Mouse (Mus musculus) kidney, postnatal 0 days (tissue): ENCODE measurements around the gene Clec9a. TPM values are rescaled to one million over a fixed set of nuclear protein-coding genes. Genes with fewer than 3 reads are reported as not detected.

Experiments
- ATAC-seq: fragments of 200-750 bp; cut with Nextera tagmentation; replicated peaks from 2 replicates; pipeline ENCODE4 v1.8.0; 2017; ENCODE audit warnings: low read depth, moderate number of reproducible peaks, moderate TSS enrichment, moderate library complexity; ENCODE audit not compliant: low FRiP score
- DNase-seq: peaks from one replicate; pipeline ENCODE4 v3.0.0-alpha.2; 2016; ENCODE audit warnings: low spot score
- H3K27ac ChIP-seq: fragments of 300-500 bp; sonication (generic); 2 replicates; pipeline ENCODE4 v1.5.1; 2014; ENCODE audit warnings: mild to moderate bottlenecking
- H3K27me3 ChIP-seq: fragments of 300-500 bp; sonication (generic); 2 replicates; pipeline ENCODE4 v1.6.1; 2014; ENCODE audit warnings: low read length, mixed read lengths; ENCODE audit not compliant: insufficient read depth
- H3K36me3 ChIP-seq: fragments of 300-500 bp; sonication (generic); 2 replicates; pipeline ENCODE4 v1.6.1; 2014; ENCODE audit warnings: low read length, mixed read lengths; ENCODE audit not compliant: insufficient read depth
- H3K4me1 ChIP-seq: fragments of 300-500 bp; sonication (generic); replicated peaks from 2 replicates; pipeline ENCODE4 v1.6.1; 2014; ENCODE audit warnings: antibody characterized with exemption, low read length, mixed read lengths; ENCODE audit not compliant: insufficient read depth
- H3K4me2 ChIP-seq: fragments of 300-500 bp; sonication (generic); 2 replicates; pipeline ENCODE4 v1.6.1; 2014; ENCODE audit warnings: mild to moderate bottlenecking, low read length, moderate library complexity, mixed read lengths
- H3K4me3 ChIP-seq: fragments of 300-500 bp; sonication (generic); replicated peaks from 2 replicates; pipeline ENCODE4 v1.5.1; 2014; ENCODE audit warnings: low read depth, low read length
- H3K9ac ChIP-seq: fragments of 300-500 bp; sonication (generic); 2 replicates; pipeline ENCODE4 v1.6.1; 2014; ENCODE audit warnings: low read depth, low read length
- H3K9me3 ChIP-seq: fragments of 300-500 bp; sonication (generic); replicated peaks from 2 replicates; pipeline ENCODE4 v1.6.1; 2016; ENCODE audit warnings: low read length, inconsistent platforms, mixed read lengths
- CTCF ChIP-seq: IDR thresholded peaks from 2 replicates; pipeline ENCODE4 v1.5.1; 2016; ENCODE audit warnings: antibody characterized with exemption, low read depth, mild to moderate bottlenecking, moderate library complexity
- WGBS: fragments of 180-500 bp; shearing (Covaris S2); extraction: QIAGEN DNeasy Blood & Tissue Kit; methylation state at CpG from one replicate; pipeline ENCODE4 v1.1.7; 2014; 5-methylcytosine and 5-hydroxymethylcytosine counted together
- polyA plus RNA-seq: library from polyadenylated mRNA; unstranded; fragments of >200 nt; fragmentation: Nextera tagmentation; extraction: Ambion mirVana; gene quantifications from 2 replicates; pipeline ENCODE4 v1.2.1, GENCODE M21; 2015

Gene Clec9a
- polyA plus RNA-seq, result 0.38 and 0.40 TPM in 2 replicates

GRCm38 (mm10) chr6:129408562-129408961, at the start of gene Clec9a:
Gene Clec9a, plus strand, starts transcription at chr6:129408862.
- Histone ChIP-seq H3K4me3 (no peak within 1 kb of the TSS), H3K4me2 (no peak within 1 kb of the TSS), H3K4me1 (no peaks in the 10 kb centered on the region), H3K27me3 (no peaks in the 10 kb centered on the region), H3K9me3 (no peaks in the 10 kb centered on the region), H3K27ac (no peak within 1 kb of the TSS), H3K36me3 (no peaks in the 10 kb centered on the region), H3K9ac (no peak within 1 kb of the TSS)
- no peak for DNase-seq
- no peak for ATAC-seq
- no peak for TF ChIP-seq CTCF
- 90% methylated on average over 2 of the region's 2 CpGs for WGBS

GRCm38 (mm10) chr6:129359515-129359914, 49.1 kb upstream of the Clec9a start:
- Histone ChIP-seq H3K9ac (no peak overlapping the region), H3K9me3 (no peaks in the 10 kb centered on the region), H3K4me2 (no peak overlapping the region), H3K4me3 (no peak overlapping the region), H3K36me3 (no peaks in the 10 kb centered on the region), H3K27me3 (no peaks in the 10 kb centered on the region), H3K27ac (no peak overlapping the region), H3K4me1 (no peaks in the 10 kb centered on the region)
- no peak for DNase-seq
- 89% methylated on average over 2 of the region's 2 CpGs for WGBS
- TF ChIP-seq CTCF, result no peak
- no peak for ATAC-seq

DNA sequence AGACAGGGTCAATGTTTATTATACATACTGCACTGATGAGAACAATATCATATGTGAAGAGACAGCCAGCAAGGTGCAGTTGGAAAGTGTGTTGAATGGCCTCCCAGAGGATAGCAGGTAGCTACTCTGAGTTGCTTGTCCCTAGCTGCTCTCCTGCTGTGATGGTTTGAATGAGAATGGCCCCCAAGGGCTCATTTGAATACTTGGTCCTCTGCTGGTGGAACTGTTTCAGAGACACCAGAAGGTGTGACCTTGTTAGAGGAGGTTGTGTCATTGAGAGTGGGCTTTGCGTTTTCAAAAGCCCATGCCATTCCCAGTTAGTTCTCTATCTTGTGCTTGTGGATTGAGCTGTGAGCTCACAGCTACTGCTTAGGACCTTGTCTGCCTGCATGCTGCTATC, 44.7 kb upstream of the Clec9a start:
- Histone ChIP-seq H3K4me1 (no peaks in the 10 kb centered on the region), H3K9me3 (no peaks in the 10 kb centered on the region), H3K4me2 (no peak overlapping the region), H3K36me3 (no peaks in the 10 kb centered on the region), H3K27me3 (no peaks in the 10 kb centered on the region), H3K9ac (no peak overlapping the region), H3K27ac (no peak overlapping the region), H3K4me3 (no peak overlapping the region)
- ATAC-seq (no peak), DNase-seq (no peak)
- no peak for TF ChIP-seq CTCF
- WGBS, result 53% methylated on average over 1 of the region's 1 CpGs

DNA sequence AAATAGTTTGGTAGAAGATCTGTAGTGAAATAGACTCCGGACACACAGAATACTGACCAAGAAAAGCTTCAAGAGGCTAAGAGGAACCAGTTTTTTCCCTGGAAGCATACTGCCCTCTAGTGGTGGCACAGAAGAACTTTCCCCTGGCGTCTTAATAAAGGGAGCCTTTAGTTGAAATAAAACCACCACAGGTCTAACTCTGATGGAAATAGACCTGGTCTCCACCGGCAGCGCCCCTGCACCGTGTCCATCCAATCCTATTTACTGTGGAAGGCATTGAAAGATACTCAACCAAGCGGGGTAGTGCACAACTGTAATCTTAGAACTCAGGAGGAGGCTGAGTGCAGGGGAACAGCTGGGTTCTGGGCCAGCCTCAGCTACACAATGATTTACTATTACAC, 42.7 kb upstream of the Clec9a start:
- H3K9me3 ChIP-seq, result no peaks in the 10 kb centered on the region
- peak; percentile 93 for DNase-seq
- H3K9ac ChIP-seq, result no peak overlapping the region
- no peak overlapping the region for H3K27ac ChIP-seq
- no peaks in the 10 kb centered on the region for H3K4me1 ChIP-seq
- no peak overlapping the region for H3K4me3 ChIP-seq
- 10% methylated on average over 6 of the region's 6 CpGs for WGBS
- H3K4me2 ChIP-seq, result no peak overlapping the region
- no peaks in the 10 kb centered on the region for H3K27me3 ChIP-seq
- no peaks in the 10 kb centered on the region for H3K36me3 ChIP-seq
- peak; percentile 49; the same call in 1 of the 2 replicates for ATAC-seq
- TF ChIP-seq CTCF, result peak; percentile 91

DNA sequence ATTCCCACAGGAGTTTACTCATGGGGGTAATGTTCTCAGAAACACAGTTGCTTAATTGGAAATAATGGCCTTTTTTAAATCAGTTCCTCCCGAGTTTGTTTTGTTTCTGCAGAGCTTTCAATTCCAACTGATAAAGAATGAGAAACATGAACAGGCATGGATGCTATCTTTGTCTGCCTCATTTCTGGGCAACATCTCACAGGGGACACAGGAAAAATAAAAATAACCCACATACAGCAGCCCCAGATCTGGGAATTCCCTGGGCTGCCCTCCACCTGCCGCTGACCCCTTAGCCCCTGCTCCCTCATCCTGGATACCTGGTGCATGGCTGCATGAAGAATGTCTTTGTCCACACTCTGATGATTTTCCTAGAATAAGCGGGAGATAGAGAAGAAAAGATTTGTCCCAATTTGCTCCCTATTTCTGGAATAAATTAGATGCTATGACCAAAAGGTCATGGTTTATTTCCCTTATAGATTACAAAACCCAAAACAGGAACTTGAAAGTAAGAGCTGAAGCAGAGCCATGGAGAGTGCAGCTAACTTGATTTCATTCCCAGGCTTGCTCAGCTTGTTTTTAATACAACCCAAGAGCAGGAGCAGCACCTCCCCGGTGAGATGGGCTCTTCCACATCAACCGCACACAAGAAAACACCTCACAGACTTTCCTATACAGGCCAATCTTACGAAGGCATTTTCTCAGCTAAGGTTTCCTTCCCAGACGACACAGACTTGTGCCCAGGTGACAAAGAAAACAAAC, 39.1 kb upstream of the Clec9a start:
- Histone ChIP-seq H3K4me2 (no peak overlapping the region), H3K27me3 (no peaks in the 10 kb centered on the region), H3K4me3 (no peak overlapping the region), H3K9ac (no peak overlapping the region), H3K36me3 (no peaks in the 10 kb centered on the region), H3K4me1 (no peaks in the 10 kb centered on the region), H3K9me3 (no peaks in the 10 kb centered on the region), H3K27ac (no peak overlapping the region)
- TF ChIP-seq CTCF, result no peak
- WGBS, result 55% methylated on average over 7 of the region's 7 CpGs
- DNase-seq (no peak), ATAC-seq (no peak)

- no peak for TF ChIP-seq CTCF
- no peak overlapping the region for H3K9ac ChIP-seq
- H3K9me3 ChIP-seq, result no peaks in the 10 kb centered on the region
- no peak for DNase-seq
- no peak overlapping the region for H3K4me3 ChIP-seq
- 79% methylated on average over 2 of the region's 2 CpGs for WGBS
- no peak for ATAC-seq
- no peaks in the 10 kb centered on the region for H3K27me3 ChIP-seq
- no peak overlapping the region for H3K4me2 ChIP-seq
- no peaks in the 10 kb centered on the region for H3K4me1 ChIP-seq
- H3K36me3 ChIP-seq, result no peaks in the 10 kb centered on the region
- H3K27ac ChIP-seq, result no peak overlapping the region
These were observed 33.7 kb upstream of the Clec9a start for GRCm38 (mm10) chr6:129374937-129375471.

GRCm38 (mm10) chr6:129380454-129380853, 28.2 kb upstream of the Clec9a start:
- H3K9ac ChIP-seq, result no peak overlapping the region
- no peak overlapping the region for H3K27ac ChIP-seq
- no peaks in the 10 kb centered on the region for H3K27me3 ChIP-seq
- H3K4me2 ChIP-seq, result no peak overlapping the region
- H3K9me3 ChIP-seq, result no peaks in the 10 kb centered on the region
- ATAC-seq (no peak), DNase-seq (no peak)
- TF ChIP-seq CTCF, result no peak
- no peaks in the 10 kb centered on the region for H3K4me1 ChIP-seq
- H3K36me3 ChIP-seq, result no peaks in the 10 kb centered on the region
- 66% methylated on average over 4 of the region's 4 CpGs for WGBS
- no peak overlapping the region for H3K4me3 ChIP-seq
